Comparison of ENCODE assay signal across 10 mouse cellular contexts in the genomic region with DNA sequence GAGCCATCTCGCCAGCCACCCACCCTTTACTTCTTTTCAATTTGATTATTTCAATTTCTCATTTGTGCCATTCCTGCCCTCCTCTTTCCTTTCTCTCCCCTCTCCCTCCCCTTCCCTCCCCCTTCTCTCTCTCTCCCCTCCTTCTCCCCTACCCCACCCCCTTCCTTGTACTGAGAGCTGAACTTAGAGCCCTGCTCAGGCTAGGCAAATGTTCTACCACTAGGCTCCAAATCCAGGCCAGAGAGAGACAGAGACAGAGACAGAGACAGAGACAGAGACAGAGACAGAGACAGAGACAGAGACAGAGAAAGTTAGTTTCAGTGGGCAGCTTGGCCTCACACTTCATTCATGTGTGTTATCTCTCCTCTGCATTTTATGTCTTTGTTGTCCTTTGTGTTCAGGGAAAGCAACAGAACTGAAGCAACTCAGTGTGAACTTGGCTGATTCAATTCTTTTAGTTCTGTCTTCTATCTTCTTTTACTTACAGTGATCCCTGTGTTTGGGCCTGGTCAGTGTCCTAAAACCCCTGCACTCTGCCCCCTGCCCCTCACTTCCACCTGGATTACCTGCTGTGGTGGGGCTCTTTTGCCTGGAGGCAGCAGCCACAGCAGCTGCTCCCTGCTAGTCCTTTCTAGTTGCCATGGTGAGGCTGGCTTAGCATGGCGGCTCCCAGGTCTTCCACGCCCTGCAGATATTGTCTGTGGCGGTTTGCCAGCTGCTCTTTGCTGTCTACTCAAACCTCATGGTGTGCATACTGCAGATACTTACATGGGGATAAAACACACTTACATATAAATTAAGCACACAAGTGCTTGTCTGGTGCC. TPM values are rescaled to one million over a fixed set of nuclear protein-coding genes. Genes with fewer than 3 reads are reported as not detected.
DNase-seq lines count a peak whose midpoint lies in the region; ATAC-seq and TF ChIP-seq lines count a peak whose summit lies in the region.
"Not testable (repeated sequence)": the region's sequence is repeated elsewhere in the genome, so short reads cannot be mapped to it uniquely, and the experiment has no call there.
"Had no signal": no experiment of that assay in that cellular context is flagged by ENCODE, and none has a peak within 500 bp of the region (broad histone marks: within the 10 kb centered on the region; RNA-seq: fewer than 3 reads in every experiment).

No protein-coding gene starts in this region.

- not testable (repeated sequence) for H3K36me3 ChIP-seq in forebrain, embryonic 12.5 days (replicated peaks); heart, embryonic 12.5 days; hindbrain, embryonic 15.5 days; kidney, postnatal 0 days (ENCODE audit: insufficient read depth, low read length); lung, postnatal 0 days (ENCODE audit: insufficient read depth, low read length); midbrain, embryonic 16.5 days (ENCODE audit: control insufficient read depth, insufficient read depth, low read length); stomach, embryonic 14.5 days (ENCODE audit: control insufficient read depth, insufficient read depth, low read length)

- not testable (repeated sequence) for TF ChIP-seq EP300 in lung, postnatal 0 days (IDR thresholded peaks at IDR 0.05)

- DNase-seq in R1 (ENCODE audit: low read depth, low spot score), result peak; percentile 10
- not testable (repeated sequence) for DNase-seq in kidney, postnatal 0 days (ENCODE audit: low spot score); lung, postnatal 0 days (ENCODE audit: low spot score)

- TF ChIP-seq CTCF in kidney, postnatal 0 days (IDR thresholded peaks at IDR 0.05; ENCODE audit: low read depth); lung, postnatal 0 days (IDR thresholded peaks at IDR 0.05): not testable (repeated sequence)

- no CpG with 5 or more reads among the region's 4 CpGs for WGBS in forebrain, embryonic 12.5 days
- WGBS in heart, embryonic 12.5 days, result no CpG with 5 or more reads among the region's 4 CpGs
- WGBS in hindbrain, embryonic 15.5 days, result no CpG with 5 or more reads among the region's 4 CpGs
- no CpG with 5 or more reads among the region's 4 CpGs for WGBS in kidney, postnatal 0 days
- no CpG with 5 or more reads among the region's 4 CpGs for WGBS in lung, postnatal 0 days
- WGBS in midbrain, embryonic 16.5 days, result no CpG with 5 or more reads among the region's 4 CpGs
- WGBS in stomach, embryonic 14.5 days, result no CpG with 5 or more reads among the region's 4 CpGs

- H3K27me3 ChIP-seq in forebrain, embryonic 12.5 days; heart, embryonic 12.5 days (replicated peaks); hindbrain, embryonic 15.5 days; kidney, postnatal 0 days (ENCODE audit: insufficient read depth, low read length); lung, postnatal 0 days (replicated peaks; ENCODE audit: insufficient read depth, low read length); midbrain, embryonic 16.5 days (ENCODE audit: control insufficient read depth, insufficient read depth, low read depth, low read length); stomach, embryonic 14.5 days (ENCODE audit: control insufficient read depth, insufficient read depth, low read length): not testable (repeated sequence)

- not testable (repeated sequence) for H3K9me3 ChIP-seq in forebrain, embryonic 12.5 days; heart, embryonic 12.5 days (replicated peaks); hindbrain, embryonic 15.5 days; kidney, postnatal 0 days (replicated peaks; ENCODE audit: low read length); lung, postnatal 0 days (ENCODE audit: low read length); midbrain, embryonic 16.5 days (replicated peaks; ENCODE audit: control insufficient read depth, low read length, poor library complexity, severe bottlenecking); stomach, embryonic 14.5 days (ENCODE audit: control insufficient read depth, low read depth, low read length)

- peak; percentile 91 for ATAC-seq in forebrain, embryonic 12.5 days (ENCODE audit: low FRiP score)
- ATAC-seq in heart, embryonic 12.5 days (ENCODE audit: insufficient number of reproducible peaks, low FRiP score), result peak; percentile 63; the same call in 1 of the 2 replicates
- ATAC-seq in hindbrain, embryonic 15.5 days (ENCODE audit: low FRiP score, low read depth), result peak; percentile 89
- peak; percentile 54; the same call in 1 of the 2 replicates for ATAC-seq in kidney, postnatal 0 days (replicated peaks; ENCODE audit: low FRiP score, low read depth)
- ATAC-seq in lung, postnatal 0 days, result peak; percentile 94
- peak; percentile 87 for ATAC-seq in midbrain, embryonic 16.5 days
- peak; percentile 86; the same call in 1 of the 2 replicates for ATAC-seq in stomach, embryonic 14.5 days (ENCODE audit: insufficient number of reproducible peaks, insufficient read depth, low FRiP score, low read depth)

- H3K4me3 ChIP-seq in forebrain, embryonic 12.5 days (replicated peaks); heart, embryonic 12.5 days; hindbrain, embryonic 15.5 days; kidney, postnatal 0 days (replicated peaks; ENCODE audit: low read depth, low read length); lung, postnatal 0 days (ENCODE audit: low read depth, low read length); midbrain, embryonic 16.5 days (ENCODE audit: low read depth, low read length); stomach, embryonic 14.5 days (ENCODE audit: low read depth, low read length): not testable (repeated sequence)

- not testable (repeated sequence) for H3K4me1 ChIP-seq in forebrain, embryonic 12.5 days; heart, embryonic 12.5 days (replicated peaks); hindbrain, embryonic 15.5 days (replicated peaks); kidney, postnatal 0 days (replicated peaks; ENCODE audit: insufficient read depth, low read length); lung, postnatal 0 days (ENCODE audit: insufficient read depth, low read depth, low read length); midbrain, embryonic 16.5 days (ENCODE audit: control insufficient read depth, insufficient read depth, low read length); stomach, embryonic 14.5 days (ENCODE audit: control insufficient read depth, insufficient read depth, low read length)

- H3K4me2 ChIP-seq in forebrain, embryonic 12.5 days; heart, embryonic 12.5 days; hindbrain, embryonic 15.5 days; kidney, postnatal 0 days (ENCODE audit: low read length); lung, postnatal 0 days (replicated peaks; ENCODE audit: low read depth, low read length); midbrain, embryonic 16.5 days (ENCODE audit: low read length); stomach, embryonic 14.5 days (replicated peaks; ENCODE audit: low read depth, low read length): not testable (repeated sequence)

- peak overlapping the region; percentile 66; the same call in 1 of the 2 replicates for H3K27ac ChIP-seq in forebrain, embryonic 12.5 days
- H3K27ac ChIP-seq in heart, embryonic 12.5 days (ENCODE audit: poor library complexity, severe bottlenecking); kidney, postnatal 0 days; lung, postnatal 0 days (ENCODE audit: low read length); stomach, embryonic 14.5 days (ENCODE audit: low read length): not testable (repeated sequence)
- peak overlapping the region; percentile 53; the same call in 1 of the 2 replicates for H3K27ac ChIP-seq in hindbrain, embryonic 15.5 days (replicated peaks)
- H3K27ac ChIP-seq in midbrain, embryonic 16.5 days (ENCODE audit: low read length), result peak overlapping the region; percentile 33; the same call in 1 of the 2 replicates

- not testable (repeated sequence) for H3K9ac ChIP-seq in forebrain, embryonic 12.5 days; heart, embryonic 12.5 days; hindbrain, embryonic 15.5 days; kidney, postnatal 0 days (ENCODE audit: low read depth, low read length); lung, postnatal 0 days (replicated peaks; ENCODE audit: low read depth); midbrain, embryonic 16.5 days (ENCODE audit: low read depth, low read length); stomach, embryonic 14.5 days (replicated peaks; ENCODE audit: low read depth, low read length)

RNA-seq across cellular contexts. Expression of a gene that starts 25.8 kb away (rescaled TPM):
- 0.17 and 0.51 TPM in 2 replicates for polyA plus RNA-seq in forebrain, embryonic 12.5 days (2016; fragmentation: Nextera tagmentation; extraction: Ambion mirVana)
- polyA plus RNA-seq in heart, embryonic 12.5 days (2016; fragmentation: Nextera tagmentation; extraction: Ambion mirVana), result not detected in 2 replicates
- polyA plus RNA-seq in hindbrain, embryonic 15.5 days (2015; fragmentation: Nextera tagmentation; extraction: Ambion mirVana), result 1.2 and 1.5 TPM in 2 replicates
- 2.5 and 3.2 TPM in 2 replicates for polyA plus RNA-seq in kidney, postnatal 0 days (2015; fragmentation: Nextera tagmentation; extraction: Ambion mirVana)
- 0.40 and 0.67 TPM in 2 replicates for polyA plus RNA-seq in lung, postnatal 0 days (2015; fragmentation: Nextera tagmentation; extraction: Ambion mirVana)
- polyA plus RNA-seq in midbrain, embryonic 16.5 days (2015; fragmentation: Nextera tagmentation; extraction: Ambion mirVana), result 0.57 and 0.82 TPM in 2 replicates
- polyA plus RNA-seq in stomach, embryonic 14.5 days (2014; fragmentation: Nextera tagmentation; extraction: Ambion mirVana), result 0.55 and 0.90 TPM in 2 replicates
- polyA plus RNA-seq: G1E; limb, embryonic 10.5 days had no signal

RNA-seq across cellular contexts. Expression of a gene that starts 29.0 kb away (rescaled TPM):
- polyA plus RNA-seq in forebrain, embryonic 12.5 days (2016; fragmentation: Nextera tagmentation; extraction: Ambion mirVana), result 283 and 293 TPM in 2 replicates
- polyA plus RNA-seq in heart, embryonic 12.5 days (2016; fragmentation: Nextera tagmentation; extraction: Ambion mirVana), result 215 and 226 TPM in 2 replicates
- polyA plus RNA-seq in hindbrain, embryonic 15.5 days (2015; fragmentation: Nextera tagmentation; extraction: Ambion mirVana), result 242 and 269 TPM in 2 replicates
- polyA plus RNA-seq in kidney, postnatal 0 days (2015; fragmentation: Nextera tagmentation; extraction: Ambion mirVana), result 254 and 271 TPM in 2 replicates
- 185 and 188 TPM in 2 replicates for polyA plus RNA-seq in lung, postnatal 0 days (2015; fragmentation: Nextera tagmentation; extraction: Ambion mirVana)
- polyA plus RNA-seq in midbrain, embryonic 16.5 days (2015; fragmentation: Nextera tagmentation; extraction: Ambion mirVana), result 224 and 243 TPM in 2 replicates
- polyA plus RNA-seq in stomach, embryonic 14.5 days (2014; fragmentation: Nextera tagmentation; extraction: Ambion mirVana), result 302 and 326 TPM in 2 replicates
